Mouse (Mus musculus): ENCODE data around the gene Mllt1. TPM values are rescaled to one million over a fixed set of nuclear protein-coding genes. Genes with fewer than 3 reads are reported as not detected.

Mllt1 gene
- polyA plus RNA-seq, 1 experiment from 2014 or later: 17.7 TPM

DNA sequence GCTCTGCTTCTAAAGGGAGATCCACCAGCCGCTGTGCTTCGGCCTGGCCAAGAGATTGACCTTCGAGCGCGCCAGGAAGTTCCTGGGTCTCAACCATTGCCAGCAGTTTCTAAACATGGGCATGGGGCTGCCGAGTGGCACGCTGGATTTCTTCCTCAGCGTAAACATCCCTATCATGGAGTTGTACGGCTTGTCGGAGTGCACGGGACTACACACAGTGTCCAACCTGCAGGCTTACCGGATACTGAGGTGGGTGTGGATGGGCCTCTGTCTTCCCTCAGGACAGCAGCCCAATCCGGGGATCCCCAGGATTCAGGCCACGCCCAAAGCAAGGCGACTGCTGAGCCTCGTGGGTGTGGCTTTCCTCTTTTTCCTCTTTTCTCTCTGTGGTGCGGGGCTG is 51.6 kb downstream of the Mllt1 start:
- peak; percentile 29; the same call in 1 of the 2 replicates for ATAC-seq
- no peak for DNase-seq (ENCODE audit: low spot score)
- H3K4me3 ChIP-seq (ENCODE audit: low read depth, low read length): 0 out of 2 replicates have a peak overlapping the region, but pooled peaks have one; percentile 5
- H3K27me3 ChIP-seq (replicated peaks; ENCODE audit: insufficient read depth, low read length): no peaks in the 10 kb centered on the region
- H3K4me2 ChIP-seq (replicated peaks; ENCODE audit: low read depth, low read length): peak overlapping the region; percentile 46
- no peaks in the 10 kb centered on the region for H3K36me3 ChIP-seq (ENCODE audit: insufficient read depth, low read length)
- H3K9me3 ChIP-seq (ENCODE audit: low read length): no peaks in the 10 kb centered on the region
- no peaks in the 10 kb centered on the region for H3K4me1 ChIP-seq (ENCODE audit: insufficient read depth, low read depth, low read length)
- no peak overlapping the region for H3K9ac ChIP-seq (replicated peaks; ENCODE audit: low read depth)
- TF ChIP-seq CTCF (IDR thresholded peaks at IDR 0.05) (no peak), EP300 (IDR thresholded peaks at IDR 0.05) (no peak)
- no peak overlapping the region for H3K27ac ChIP-seq (ENCODE audit: low read length)
- 23% methylated on average over 17 of the region's 17 CpGs for WGBS

DNA sequence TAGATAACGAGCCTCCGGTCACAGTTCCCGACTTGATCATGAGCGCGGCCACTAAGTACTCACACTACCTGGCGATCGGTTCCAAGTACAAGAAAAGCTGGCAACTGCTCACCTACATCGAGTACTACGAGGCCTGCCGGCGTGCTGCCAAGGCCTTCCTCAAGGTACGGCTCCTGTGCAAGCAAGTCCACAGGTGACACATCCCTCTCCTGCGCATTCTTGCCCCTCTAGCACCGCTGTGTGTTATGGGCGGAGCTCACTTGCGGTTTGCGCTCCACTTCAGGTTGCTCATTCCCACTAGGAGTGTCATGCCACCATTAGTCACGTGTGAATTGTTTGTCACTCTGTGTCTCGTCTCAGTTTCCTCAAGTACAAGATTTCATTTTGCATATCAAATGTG is 57.8 kb downstream of the Mllt1 start:
- peak; percentile 92 for ATAC-seq
- Histone ChIP-seq H3K27ac (ENCODE audit: low read length) (no peak overlapping the region), H3K9ac (replicated peaks; ENCODE audit: low read depth) (no peak overlapping the region), H3K27me3 (replicated peaks; ENCODE audit: insufficient read depth, low read length) (no peaks in the 10 kb centered on the region), H3K36me3 (ENCODE audit: insufficient read depth, low read length) (no peaks in the 10 kb centered on the region), H3K4me3 (ENCODE audit: low read depth, low read length) (no peak overlapping the region), H3K4me1 (ENCODE audit: insufficient read depth, low read depth, low read length) (no peaks in the 10 kb centered on the region), H3K4me2 (replicated peaks; ENCODE audit: low read depth, low read length) (no peak overlapping the region), H3K9me3 (ENCODE audit: low read length) (no peaks in the 10 kb centered on the region)
- TF ChIP-seq CTCF (IDR thresholded peaks at IDR 0.05) (no peak), EP300 (IDR thresholded peaks at IDR 0.05) (no peak)
- peak; percentile 74 for DNase-seq (ENCODE audit: low spot score)
- WGBS: 74% methylated on average over 19 of the region's 19 CpGs

DNA sequence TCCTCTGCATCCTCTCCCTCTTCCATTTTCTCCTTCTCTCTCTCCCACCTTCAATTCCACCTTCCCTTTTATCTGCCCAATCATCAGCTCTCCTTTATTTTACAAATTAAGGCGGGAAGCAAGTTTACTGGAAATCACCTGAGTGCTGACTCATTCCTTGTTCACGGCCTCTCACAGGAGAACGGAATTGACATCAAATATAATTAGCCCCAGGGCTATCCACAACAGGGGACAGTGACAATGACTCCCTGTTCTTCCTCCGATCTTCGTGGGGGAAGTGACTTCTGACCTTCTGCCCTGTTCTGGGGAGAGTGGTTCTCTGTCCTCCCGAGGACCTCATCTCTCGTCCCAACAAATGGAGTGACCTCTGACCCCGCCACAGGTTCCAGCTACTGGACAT is 58.2 kb downstream of the Mllt1 start:
- no peak overlapping the region for H3K27ac ChIP-seq (ENCODE audit: low read length)
- H3K27me3 ChIP-seq (replicated peaks; ENCODE audit: insufficient read depth, low read length): no peaks in the 10 kb centered on the region
- H3K4me1 ChIP-seq (ENCODE audit: insufficient read depth, low read depth, low read length): no peaks in the 10 kb centered on the region
- no peaks in the 10 kb centered on the region for H3K9me3 ChIP-seq (ENCODE audit: low read length)
- no peaks in the 10 kb centered on the region for H3K36me3 ChIP-seq (ENCODE audit: insufficient read depth, low read length)
- 51% methylated on average over 8 of the region's 8 CpGs for WGBS
- no peak overlapping the region for H3K4me3 ChIP-seq (ENCODE audit: low read depth, low read length)
- DNase-seq (ENCODE audit: low spot score) (no peak), ATAC-seq (no peak)
- H3K9ac ChIP-seq (replicated peaks; ENCODE audit: low read depth): no peak overlapping the region
- no peak for TF ChIP-seq CTCF (IDR thresholded peaks at IDR 0.05)
- TF ChIP-seq EP300 (IDR thresholded peaks at IDR 0.05): no peak
- no peak overlapping the region for H3K4me2 ChIP-seq (replicated peaks; ENCODE audit: low read depth, low read length)

DNA sequence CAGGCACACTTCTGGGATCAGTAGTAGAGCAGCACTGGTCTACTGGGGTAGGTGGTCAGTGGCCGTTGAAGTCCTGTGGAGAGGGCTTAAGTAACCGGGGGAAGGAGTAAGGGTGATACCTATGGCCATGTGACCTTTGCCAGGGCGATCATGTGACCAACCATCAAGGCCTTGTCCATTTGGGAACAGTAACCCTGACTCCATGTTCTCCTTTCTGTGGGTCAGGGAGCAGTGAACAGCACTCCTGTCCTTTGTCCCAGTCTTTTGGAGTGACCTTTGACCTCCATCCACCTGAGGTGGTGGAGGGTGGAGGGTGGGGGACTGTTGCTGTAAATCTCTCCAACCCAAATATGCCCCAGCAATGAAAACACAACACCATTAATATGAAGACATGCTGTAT is 58.8 kb downstream of the Mllt1 start:
- Histone ChIP-seq H3K36me3 (ENCODE audit: insufficient read depth, low read length) (no peaks in the 10 kb centered on the region), H3K9ac (replicated peaks; ENCODE audit: low read depth) (no peak overlapping the region), H3K4me3 (ENCODE audit: low read depth, low read length) (no peak overlapping the region), H3K4me1 (ENCODE audit: insufficient read depth, low read depth, low read length) (no peaks in the 10 kb centered on the region), H3K4me2 (replicated peaks; ENCODE audit: low read depth, low read length) (no peak overlapping the region), H3K27me3 (replicated peaks; ENCODE audit: insufficient read depth, low read length) (no peaks in the 10 kb centered on the region), H3K9me3 (ENCODE audit: low read length) (no peaks in the 10 kb centered on the region), H3K27ac (ENCODE audit: low read length) (no peak overlapping the region)
- DNase-seq (ENCODE audit: low spot score): no peak
- no peak for ATAC-seq
- WGBS: 66% methylated on average over 3 of the region's 3 CpGs
- TF ChIP-seq EP300 (IDR thresholded peaks at IDR 0.05) (no peak), CTCF (IDR thresholded peaks at IDR 0.05) (no peak)

DNA sequence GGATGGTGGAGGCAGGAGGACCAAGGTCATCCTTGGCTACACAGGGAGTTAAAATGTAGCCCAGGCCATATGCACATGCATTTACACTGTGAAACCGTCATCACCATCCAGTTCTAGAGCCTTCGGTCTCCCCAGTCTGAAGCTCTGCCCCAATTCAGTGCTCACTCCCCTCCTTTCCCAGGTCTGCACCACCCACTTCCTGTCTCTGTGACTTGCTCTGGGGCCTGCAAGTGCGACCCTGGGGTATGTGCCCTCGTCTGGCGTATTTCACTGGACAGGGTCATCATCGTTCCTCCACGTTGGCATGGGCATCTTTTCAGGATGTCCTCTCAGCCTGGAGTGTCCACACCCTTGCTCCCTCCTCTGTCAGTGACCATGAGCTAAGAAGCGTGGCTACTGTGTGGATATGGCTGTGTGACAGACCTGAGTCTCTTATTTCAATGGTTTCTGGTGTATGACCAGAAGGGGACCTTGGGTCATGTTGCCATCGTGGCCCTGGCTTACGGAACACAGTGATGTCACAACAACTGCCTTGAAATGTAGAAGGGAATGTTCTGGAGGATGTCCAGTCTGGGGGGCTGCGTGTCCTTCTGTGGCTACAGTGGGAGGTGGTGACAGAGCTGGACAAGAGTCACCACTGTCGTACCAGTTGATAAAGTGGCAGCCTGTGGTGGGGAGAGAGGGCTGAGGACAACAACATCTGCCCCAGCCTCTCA is 60.1 kb downstream of the Mllt1 start, which contains the start of gene 1700061G19Rik:
1700061G19Rik (plus strand) TSS at position 542 of the 716 bp plus-strand sequence.
- Histone ChIP-seq H3K9ac (replicated peaks; ENCODE audit: low read depth) (no peak within 1 kb of the TSS), H3K27me3 (replicated peaks; ENCODE audit: insufficient read depth, low read length) (no peaks in the 10 kb centered on the region), H3K4me2 (replicated peaks; ENCODE audit: low read depth, low read length) (no peak within 1 kb of the TSS), H3K4me1 (ENCODE audit: insufficient read depth, low read depth, low read length) (no peaks in the 10 kb centered on the region), H3K27ac (ENCODE audit: low read length) (no peak within 1 kb of the TSS), H3K9me3 (ENCODE audit: low read length) (no peaks in the 10 kb centered on the region), H3K36me3 (ENCODE audit: insufficient read depth, low read length) (no peaks in the 10 kb centered on the region), H3K4me3 (ENCODE audit: low read depth, low read length) (no peak within 1 kb of the TSS)
- 69% methylated on average over 12 of the region's 12 CpGs for WGBS
- TF ChIP-seq CTCF (IDR thresholded peaks at IDR 0.05) (no peak), EP300 (IDR thresholded peaks at IDR 0.05) (no peak)
- ATAC-seq: no peak
- no peak for DNase-seq (ENCODE audit: low spot score)

DNA sequence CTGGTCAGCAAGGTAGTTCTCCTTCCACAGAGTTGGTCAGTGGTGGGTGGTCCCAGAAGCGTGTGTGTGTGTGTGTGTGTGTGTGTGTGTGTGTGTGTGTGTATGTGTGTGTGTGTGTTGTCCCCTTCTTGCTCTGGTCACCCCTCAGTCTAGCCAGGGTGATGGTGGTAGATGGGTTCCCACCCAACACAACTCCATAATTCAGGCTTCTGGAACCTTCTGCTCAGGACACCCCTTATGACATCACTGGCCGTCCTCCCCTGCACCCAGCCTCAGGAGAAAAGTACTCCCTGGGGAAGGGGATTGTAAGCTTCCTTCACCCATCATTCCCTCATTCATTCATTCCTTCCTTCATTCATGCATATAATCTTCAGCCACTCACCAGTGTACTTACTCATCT is 61.0 kb downstream of the Mllt1 start, which contains the start of gene Acsbg2:
Acsbg2 (minus strand) TSS at position 211 of the 400 bp plus-strand sequence.
- Histone ChIP-seq H3K4me3 (ENCODE audit: low read depth, low read length) (no peak within 1 kb of the TSS), H3K36me3 (ENCODE audit: insufficient read depth, low read length) (no peaks in the 10 kb centered on the region), H3K27me3 (replicated peaks; ENCODE audit: insufficient read depth, low read length) (no peaks in the 10 kb centered on the region), H3K4me2 (replicated peaks; ENCODE audit: low read depth, low read length) (no peak within 1 kb of the TSS), H3K9ac (replicated peaks; ENCODE audit: low read depth) (no peak within 1 kb of the TSS), H3K27ac (ENCODE audit: low read length) (no peak within 1 kb of the TSS), H3K4me1 (ENCODE audit: insufficient read depth, low read depth, low read length) (no peaks in the 10 kb centered on the region), H3K9me3 (ENCODE audit: low read length) (no peaks in the 10 kb centered on the region)
- WGBS: 95% methylated on average over 2 of the region's 2 CpGs
- DNase-seq (ENCODE audit: low spot score) (no peak), ATAC-seq (no peak)
- no peak for TF ChIP-seq CTCF (IDR thresholded peaks at IDR 0.05)
- no peak for TF ChIP-seq EP300 (IDR thresholded peaks at IDR 0.05)

Measured in lung, postnatal 0 days (tissue).